Mouse (Mus musculus) intestine, embryonic 14.5 days (tissue): ENCODE measurements at regions not wholly inside any gene's neighbourhood (a gene's known extent, or its start where the extent isn't known, plus 50 kb on each side); places are given as distances from the start of the nearest gene placed in this dataset.

Experiments
- ATAC-seq: fragments of 200-750 bp; cut with Nextera tagmentation; replicated peaks from 2 replicates; pipeline ENCODE4 v1.8.0; 2017; ENCODE audit warnings: low read depth, moderate number of reproducible peaks, moderate TSS enrichment, moderate library complexity; ENCODE audit not compliant: low FRiP score, low TSS enrichment
- DNase-seq: peaks from one replicate; pipeline ENCODE4 v3.0.0-alpha.2; 2018; ENCODE audit warnings: low spot score
- H3K27ac ChIP-seq: fragments of 300-500 bp; sonication (generic); 2 replicates; pipeline ENCODE4 v1.5.1; 2014; ENCODE audit warnings: low read depth, mild to moderate bottlenecking, control low read depth
- H3K27me3 ChIP-seq: fragments of 300-500 bp; sonication (generic); replicated peaks from 2 replicates; pipeline ENCODE4 v1.6.1; 2014; ENCODE audit warnings: low read length, control low read depth; ENCODE audit not compliant: control insufficient read depth, insufficient read depth
- H3K36me3 ChIP-seq: fragments of 300-500 bp; sonication (generic); 2 replicates; pipeline ENCODE4 v1.6.1; 2014; ENCODE audit warnings: low read length, control low read depth; ENCODE audit not compliant: control insufficient read depth, insufficient read depth
- H3K4me1 ChIP-seq: fragments of 300-500 bp; sonication (generic); replicated peaks from 2 replicates; pipeline ENCODE4 v1.6.1; 2014; ENCODE audit warnings: low read length, control low read depth, mixed read lengths; ENCODE audit not compliant: control insufficient read depth, insufficient read depth
- H3K4me2 ChIP-seq: fragments of 300-500 bp; sonication (generic); 2 replicates; pipeline ENCODE4 v1.6.1; 2014; ENCODE audit warnings: low read length
- H3K4me3 ChIP-seq: fragments of 300-500 bp; sonication (generic); 2 replicates; pipeline ENCODE4 v1.5.1; 2014; ENCODE audit warnings: low read depth, low read length, control low read depth, mixed read lengths
- H3K9ac ChIP-seq: fragments of 300-500 bp; sonication (generic); 2 replicates; pipeline ENCODE4 v1.6.1; 2014; ENCODE audit warnings: mild to moderate bottlenecking, low read length
- H3K9me3 ChIP-seq: fragments of 300-500 bp; sonication (generic); 2 replicates; pipeline ENCODE4 v1.6.1; 2016; ENCODE audit warnings: low read length, control low read depth; ENCODE audit not compliant: control insufficient read depth
- WGBS: fragments of 180-500 bp; shearing (Covaris S2); extraction: QIAGEN DNeasy Blood & Tissue Kit; methylation state at CpG from one replicate; pipeline ENCODE4 v1.1.7; 2014; 5-methylcytosine and 5-hydroxymethylcytosine counted together

- no peak for ATAC-seq
Observed at GRCm38 (mm10) chr13:5242782-5243181, 618.5 kb upstream of the Klf6 start.

GRCm38 (mm10) chr13:5248671-5249391 is 612.5 kb upstream of the Klf6 start:
- Histone ChIP-seq H3K9ac (no peak overlapping the region), H3K4me3 (no peak overlapping the region), H3K36me3 (no peaks in the 10 kb centered on the region), H3K4me2 (no peak overlapping the region), H3K27me3 (no peaks in the 10 kb centered on the region), H3K27ac (no peak overlapping the region), H3K9me3 (no peaks in the 10 kb centered on the region), H3K4me1 (no peaks in the 10 kb centered on the region)
- ATAC-seq (no peak), DNase-seq (no peak)
- WGBS, result 64% methylated on average over 3 of the region's 3 CpGs

More at GRCm38 (mm10) chr13:5242782-5243181, 618.5 kb upstream of the Klf6 start:
- Histone ChIP-seq H3K9ac (no peak overlapping the region), H3K4me3 (no peak overlapping the region), H3K9me3 (no peaks in the 10 kb centered on the region), H3K27ac (no peak overlapping the region), H3K36me3 (no peaks in the 10 kb centered on the region), H3K4me1 (no peaks in the 10 kb centered on the region), H3K27me3 (no peaks in the 10 kb centered on the region), H3K4me2 (no peak overlapping the region)
- WGBS, result 55% methylated on average over 2 of the region's 2 CpGs
- DNase-seq, result no peak

- ATAC-seq (no peak), DNase-seq (no peak)
- no peaks in the 10 kb centered on the region for H3K36me3 ChIP-seq
- no peak overlapping the region for H3K4me2 ChIP-seq
- no peaks in the 10 kb centered on the region for H3K27me3 ChIP-seq
- H3K4me1 ChIP-seq, result no peaks in the 10 kb centered on the region
- H3K4me3 ChIP-seq, result no peak overlapping the region
- WGBS, result 71% methylated on average over 6 of the region's 6 CpGs
- no peak overlapping the region for H3K27ac ChIP-seq
- no peak overlapping the region for H3K9ac ChIP-seq
- H3K9me3 ChIP-seq, result no peaks in the 10 kb centered on the region
Observed at GRCm38 (mm10) chr13:5257891-5258660, 603.2 kb upstream of the Klf6 start.

- 88% methylated on average over 3 of the region's 3 CpGs for WGBS
- no peak overlapping the region for H3K4me2 ChIP-seq
- no peaks in the 10 kb centered on the region for H3K4me1 ChIP-seq
- no peaks in the 10 kb centered on the region for H3K36me3 ChIP-seq
- no peak for ATAC-seq
- no peaks in the 10 kb centered on the region for H3K27me3 ChIP-seq
- H3K9me3 ChIP-seq, result no peaks in the 10 kb centered on the region
- no peak overlapping the region for H3K4me3 ChIP-seq
- DNase-seq, result no peak
- no peak overlapping the region for H3K9ac ChIP-seq
- no peak overlapping the region for H3K27ac ChIP-seq
Observed at GRCm38 (mm10) chr13:5259760-5260159, 601.5 kb upstream of the Klf6 start.

- Histone ChIP-seq H3K4me2 (no peak overlapping the region), H3K9ac (no peak overlapping the region), H3K36me3 (no peaks in the 10 kb centered on the region), H3K27ac (no peak overlapping the region), H3K4me3 (no peak overlapping the region), H3K27me3 (no peaks in the 10 kb centered on the region), H3K4me1 (no peaks in the 10 kb centered on the region), H3K9me3 (no peaks in the 10 kb centered on the region)
- ATAC-seq (no peak), DNase-seq (no peak)
- WGBS, result 58% methylated on average over 1 of the region's 1 CpGs
Observed at GRCm38 (mm10) chr13:5272506-5273192, 588.6 kb upstream of the Klf6 start.

GRCm38 (mm10) chr13:5276564-5276963 is 584.7 kb upstream of the Klf6 start:
- WGBS, result 75% methylated on average over 1 of the region's 1 CpGs
- Histone ChIP-seq H3K9ac (no peak overlapping the region), H3K9me3 (no peaks in the 10 kb centered on the region), H3K4me3 (no peak overlapping the region), H3K4me1 (no peaks in the 10 kb centered on the region), H3K27me3 (no peaks in the 10 kb centered on the region), H3K27ac (no peak overlapping the region), H3K36me3 (no peaks in the 10 kb centered on the region), H3K4me2 (no peak overlapping the region)
- ATAC-seq, result no peak
- no peak for DNase-seq

GRCm38 (mm10) chr13:5289753-5290449 is 571.4 kb upstream of the Klf6 start:
- H3K9ac ChIP-seq, result no peak overlapping the region
- H3K9me3 ChIP-seq, result no peaks in the 10 kb centered on the region
- no peaks in the 10 kb centered on the region for H3K36me3 ChIP-seq
- no peak overlapping the region for H3K27ac ChIP-seq
- H3K4me1 ChIP-seq, result no peaks in the 10 kb centered on the region
- H3K27me3 ChIP-seq, result no peaks in the 10 kb centered on the region
- H3K4me2 ChIP-seq, result no peak overlapping the region
- 79% methylated on average over 1 of the region's 1 CpGs for WGBS
- DNase-seq (no peak), ATAC-seq (no peak)
- H3K4me3 ChIP-seq, result no peak overlapping the region

GRCm38 (mm10) chr13:5302141-5302540 is 559.1 kb upstream of the Klf6 start:
- Histone ChIP-seq H3K4me2 (no peak overlapping the region), H3K4me1 (no peaks in the 10 kb centered on the region), H3K27me3 (no peaks in the 10 kb centered on the region), H3K9ac (no peak overlapping the region), H3K4me3 (no peak overlapping the region), H3K27ac (no peak overlapping the region), H3K36me3 (no peaks in the 10 kb centered on the region), H3K9me3 (no peaks in the 10 kb centered on the region)
- ATAC-seq, result no peak
- DNase-seq, result no peak
- 48% methylated on average over 1 of the region's 1 CpGs for WGBS
